Mouse (Mus musculus) embryonic facial prominence, embryonic 14.5 days (tissue): ENCODE data around the gene Wfdc2. TPM values are rescaled to one million over a fixed set of nuclear protein-coding genes. Genes with fewer than 3 reads are reported as not detected.
A peak's percentile ranks its signal among the peaks of the same experiment; 100 is the strongest.
"Not testable (repeated sequence)": the region's sequence is repeated elsewhere in the genome, so short reads cannot be mapped to it uniquely, and the experiment has no call there.

Experiments
- ATAC-seq: fragments of 200-750 bp; cut with Nextera tagmentation; 2 replicates; pipeline ENCODE4 v1.8.0; 2017; ENCODE audit warnings: low read depth, moderate number of reproducible peaks, moderate TSS enrichment
- DNase-seq: peaks from one replicate; pipeline ENCODE4 v3.0.0-alpha.2; 2015; ENCODE audit warnings: low spot score
- H3K27ac ChIP-seq: fragments of 300-500 bp; sonication (generic); replicated peaks from 2 replicates; pipeline ENCODE4 v1.5.1; 2014; ENCODE audit warnings: low read depth, mild to moderate bottlenecking, low read length, moderate library complexity
- H3K27me3 ChIP-seq: fragments of 300-500 bp; sonication (generic); replicated peaks from 2 replicates; pipeline ENCODE4 v1.6.1; 2014; ENCODE audit warnings: low read length; ENCODE audit not compliant: control insufficient read depth, insufficient read depth
- H3K36me3 ChIP-seq: fragments of 300-500 bp; sonication (generic); 2 replicates; pipeline ENCODE4 v1.6.1; 2014; ENCODE audit warnings: low read length, mixed read lengths; ENCODE audit not compliant: control insufficient read depth, insufficient read depth
- H3K4me1 ChIP-seq: fragments of 300-500 bp; sonication (generic); 2 replicates; pipeline ENCODE4 v1.6.1; 2014; ENCODE audit warnings: antibody characterized with exemption, low read length; ENCODE audit not compliant: control insufficient read depth, insufficient read depth
- H3K4me2 ChIP-seq: fragments of 300-500 bp; sonication (generic); 2 replicates; pipeline ENCODE4 v1.6.1; 2014; ENCODE audit warnings: low read depth, mild to moderate bottlenecking, low read length, moderate library complexity, mixed read lengths
- H3K4me3 ChIP-seq: fragments of 300-500 bp; sonication (generic); 2 replicates; pipeline ENCODE4 v1.5.1; 2014; ENCODE audit warnings: low read depth, mild to moderate bottlenecking, low read length
- H3K9ac ChIP-seq: fragments of 300-500 bp; sonication (generic); 2 replicates; pipeline ENCODE4 v1.6.1; 2014; ENCODE audit warnings: low read depth, mild to moderate bottlenecking, low read length, moderate library complexity, mixed read lengths
- H3K9me3 ChIP-seq: fragments of 300-500 bp; sonication (generic); 2 replicates; pipeline ENCODE4 v1.6.1; 2016; ENCODE audit warnings: low read length; ENCODE audit not compliant: control insufficient read depth
- WGBS: fragments of 180-500 bp; shearing (Covaris S2); extraction: QIAGEN DNeasy Blood & Tissue Kit; methylation state at CpG from one replicate; pipeline ENCODE4 v1.1.7; 2014; 5-methylcytosine and 5-hydroxymethylcytosine counted together
- polyA plus RNA-seq: library from polyadenylated mRNA; unstranded; fragments of >200 nt; fragmentation: Nextera tagmentation; extraction: Ambion mirVana; gene quantifications from 2 replicates; pipeline ENCODE4 v1.2.1, GENCODE M21; 2014

Wfdc2 gene
- polyA plus RNA-seq, 1 experiment from 2014 or later = 62.4 TPM

DNA sequence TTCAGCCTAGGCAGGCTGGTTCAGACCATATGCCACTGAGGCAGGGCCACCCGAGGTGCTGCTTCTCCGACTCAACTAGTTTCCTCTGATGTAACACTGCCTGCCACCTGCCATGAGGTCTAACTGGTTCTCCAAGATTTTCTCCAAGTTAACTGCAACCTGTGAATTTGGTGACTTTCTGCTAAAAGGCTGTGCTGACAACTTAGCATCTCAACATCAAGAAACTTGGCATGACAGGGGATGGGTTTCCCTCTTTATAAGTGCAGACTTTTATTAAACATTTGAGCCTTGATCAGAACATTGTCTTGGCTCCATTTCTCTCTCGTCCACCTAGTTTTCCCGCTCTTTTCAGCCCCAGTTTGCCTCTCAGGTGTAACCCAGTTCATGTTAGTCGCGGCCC lies 11.1 kb downstream of the Wfdc2 start, which contains the start of gene Spint3:
TSS of gene Spint3 (minus strand) at position 101 of the 400 bp plus-strand sequence.
- not testable (repeated sequence) for DNase-seq, H3K27me3 ChIP-seq, H3K36me3 ChIP-seq, H3K4me2 ChIP-seq, H3K9ac ChIP-seq, ATAC-seq, H3K4me3 ChIP-seq, H3K27ac ChIP-seq, H3K9me3 ChIP-seq, H3K4me1 ChIP-seq
- 83% methylated on average over 6 of the region's 6 CpGs for WGBS

DNA sequence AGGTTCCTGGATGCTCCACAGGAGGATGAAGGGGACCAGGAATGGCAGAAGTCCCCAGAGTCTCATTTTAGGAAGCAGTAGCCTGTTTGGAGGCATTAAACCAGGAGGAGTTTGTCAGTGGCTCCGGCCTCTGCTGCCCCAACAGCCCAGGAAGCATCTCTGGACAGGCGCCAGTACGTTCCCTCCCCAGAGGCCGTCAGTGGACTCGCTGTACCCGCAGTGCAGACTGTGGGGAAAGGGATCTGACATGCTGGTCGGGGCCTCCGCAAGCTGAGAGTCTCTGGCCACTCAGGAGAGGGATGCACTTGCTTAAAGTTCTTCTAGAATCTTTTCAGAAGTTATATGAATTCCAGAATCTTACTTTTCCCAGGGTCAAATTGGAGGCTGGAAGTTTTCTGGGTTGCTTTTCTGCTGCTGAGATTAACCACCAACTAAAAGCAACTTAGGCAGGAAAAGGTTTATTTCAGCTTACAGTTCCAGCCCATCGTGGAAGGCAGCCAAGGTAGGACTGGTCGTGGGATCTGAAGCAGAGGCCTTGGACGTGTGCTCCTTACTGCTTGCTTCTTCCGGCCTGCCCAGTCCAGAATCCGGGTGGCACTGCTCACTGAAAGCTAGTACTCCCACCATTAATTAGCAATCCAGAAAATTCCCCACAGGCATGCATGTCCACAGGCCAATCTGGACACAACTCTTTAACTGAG lies 23.0 kb downstream of the Wfdc2 start, which contains the start of gene Wfdc6a:
TSS of gene Wfdc6a (minus strand) at position 423 of the 701 bp plus-strand sequence.
- not testable (repeated sequence) for H3K27me3 ChIP-seq, H3K4me1 ChIP-seq, H3K9ac ChIP-seq, H3K4me2 ChIP-seq, H3K27ac ChIP-seq, H3K36me3 ChIP-seq, H3K4me3 ChIP-seq, H3K9me3 ChIP-seq, ATAC-seq
- WGBS = 51% methylated on average over 13 of the region's 13 CpGs
- peak; percentile 53 for DNase-seq

DNA sequence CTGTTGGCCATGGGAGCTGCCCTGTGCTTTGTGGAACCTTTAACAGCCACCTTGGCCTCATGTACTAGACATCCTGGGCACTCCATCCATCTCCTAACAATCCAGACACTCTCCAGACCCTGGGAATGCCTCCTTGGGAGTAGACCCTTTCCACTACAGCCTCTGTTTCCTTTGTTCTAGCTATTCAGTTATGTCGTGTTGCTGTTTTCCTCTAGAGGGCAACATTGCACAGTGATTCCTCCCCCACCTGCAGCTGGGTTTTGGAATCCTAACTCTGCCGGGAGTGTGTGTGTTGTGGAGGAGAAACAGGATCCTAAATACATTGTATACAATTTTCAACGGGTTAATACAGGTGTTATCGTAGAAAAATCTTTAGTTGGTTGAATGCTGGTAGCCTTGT lies 29.8 kb downstream of the Wfdc2 start:
- Histone ChIP-seq H3K27ac (no peak overlapping the region), H3K4me2 (no peak overlapping the region), H3K9me3 (no peaks in the 10 kb centered on the region), H3K27me3 (no peaks in the 10 kb centered on the region), H3K36me3 (no peaks in the 10 kb centered on the region), H3K4me3 (no peak overlapping the region), H3K9ac (no peak overlapping the region), H3K4me1 (no peaks in the 10 kb centered on the region)
- 4% methylated on average over 4 of the region's 4 CpGs for WGBS
- peak; percentile 69 for DNase-seq
- peak; percentile 44; the same call in 1 of the 2 replicates for ATAC-seq

DNA sequence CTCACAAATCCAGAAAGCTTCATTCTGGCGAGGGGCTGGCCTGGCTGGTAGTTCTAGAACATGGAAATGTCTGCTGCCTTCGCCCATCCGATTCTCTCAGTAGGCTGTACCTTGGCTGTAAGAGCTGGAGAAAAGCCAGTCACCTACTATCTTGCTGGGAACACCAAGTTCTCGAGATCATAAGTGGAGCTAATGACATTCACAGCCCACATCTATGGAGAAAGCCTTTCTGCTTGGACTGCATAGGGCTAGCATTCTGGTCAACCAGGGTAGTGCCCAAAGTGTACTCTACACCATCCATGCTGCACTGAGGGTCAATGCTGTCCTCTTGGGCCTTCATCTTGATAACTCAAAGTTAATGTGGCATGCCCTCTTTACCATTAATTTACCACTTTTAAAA lies 31.3 kb downstream of the Wfdc2 start, which contains the start of gene Eppin:
TSS of gene Eppin (minus strand) at position 101 of the 400 bp plus-strand sequence.
- DNase-seq = no peak
- no peak within 1 kb of the TSS for H3K9ac ChIP-seq
- H3K27ac ChIP-seq = no peak within 1 kb of the TSS
- ATAC-seq = no peak
- H3K4me1 ChIP-seq = no peaks in the 10 kb centered on the region
- WGBS = 77% methylated on average over 4 of the region's 4 CpGs
- no peak within 1 kb of the TSS for H3K4me3 ChIP-seq
- H3K27me3 ChIP-seq = no peaks in the 10 kb centered on the region
- H3K4me2 ChIP-seq = no peak within 1 kb of the TSS
- H3K9me3 ChIP-seq = no peaks in the 10 kb centered on the region
- no peaks in the 10 kb centered on the region for H3K36me3 ChIP-seq

DNA sequence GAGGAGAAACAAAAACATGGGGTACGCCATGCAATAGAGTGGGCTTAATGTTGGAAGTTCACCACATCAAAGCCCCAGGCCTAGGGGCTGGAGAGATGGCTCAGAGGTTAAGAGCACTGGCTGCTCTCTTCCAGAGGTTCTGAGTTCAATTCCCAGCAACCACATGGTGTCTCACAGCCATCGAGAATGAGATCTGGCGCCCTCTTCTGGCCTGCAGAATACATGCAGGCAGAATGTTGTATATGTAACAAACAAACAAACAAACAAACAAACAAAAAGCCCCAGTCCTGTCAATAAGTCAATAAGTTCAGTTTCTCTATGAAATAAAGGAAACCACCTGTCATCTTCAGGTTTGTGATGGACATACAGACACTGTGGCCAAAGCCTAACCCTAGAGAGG lies 38.0 kb downstream of the Wfdc2 start:
- Histone ChIP-seq H3K9me3 (peaks cover 3% of the 10 kb centered on the region; the same call in 1 of the 2 replicates), H3K9ac (no peak overlapping the region), H3K4me1 (no peaks in the 10 kb centered on the region), H3K27me3 (no peaks in the 10 kb centered on the region), H3K4me3 (no peak overlapping the region), H3K27ac (no peak overlapping the region), H3K36me3 (no peaks in the 10 kb centered on the region), H3K4me2 (no peak overlapping the region)
- 67% methylated on average over 3 of the region's 3 CpGs for WGBS
- no peak for ATAC-seq
- DNase-seq = no peak

DNA sequence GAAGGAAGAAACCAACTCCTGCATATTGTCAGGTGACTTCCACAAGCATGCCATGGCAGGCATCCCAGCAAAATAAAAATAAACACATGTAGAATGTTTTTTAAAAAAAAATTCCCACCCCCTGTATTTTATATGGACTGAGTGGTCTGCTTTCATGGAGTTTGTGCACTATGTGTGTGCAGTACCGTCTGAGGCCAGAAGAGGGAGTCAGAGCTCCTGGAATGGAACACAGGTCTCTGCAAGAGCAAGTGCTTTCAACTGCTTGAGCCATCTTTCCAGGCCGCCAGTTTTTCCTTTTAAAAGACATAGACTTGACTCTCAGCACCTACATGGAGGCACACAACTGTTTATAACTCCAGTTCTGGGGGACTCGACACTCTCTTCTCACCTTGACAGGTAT lies 41.3 kb downstream of the Wfdc2 start:
- no peak overlapping the region for H3K27ac ChIP-seq
- 90% methylated on average over 3 of the region's 3 CpGs for WGBS
- H3K9me3 ChIP-seq = peaks cover 3% of the 10 kb centered on the region; the same call in 1 of the 2 replicates
- no peak overlapping the region for H3K9ac ChIP-seq
- H3K27me3 ChIP-seq = no peaks in the 10 kb centered on the region
- no peaks in the 10 kb centered on the region for H3K36me3 ChIP-seq
- no peak overlapping the region for H3K4me3 ChIP-seq
- DNase-seq = no peak
- no peak for ATAC-seq
- H3K4me2 ChIP-seq = no peak overlapping the region
- H3K4me1 ChIP-seq = no peaks in the 10 kb centered on the region

DNA sequence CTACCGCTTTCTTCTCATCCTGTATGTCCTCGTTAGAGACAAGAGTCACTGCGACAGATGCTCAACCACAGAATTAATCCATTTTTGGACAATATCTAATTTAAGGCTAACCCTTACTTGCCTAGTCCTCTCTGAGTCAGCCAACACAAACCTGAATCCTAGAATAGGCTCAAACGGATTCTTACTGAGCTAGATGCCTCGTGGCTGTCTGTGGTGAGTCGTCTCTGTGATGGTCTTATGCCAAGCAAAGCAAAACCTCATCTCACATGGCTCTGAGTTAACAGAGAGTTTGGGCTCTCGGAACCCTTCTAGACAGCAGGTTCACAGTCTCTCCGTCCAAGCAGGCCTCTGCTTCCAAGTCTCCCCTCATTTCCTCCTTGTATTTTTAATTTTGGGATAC lies 42.2 kb downstream of the Wfdc2 start:
- ATAC-seq = no peak
- no peak overlapping the region for H3K9ac ChIP-seq
- WGBS = 81% methylated on average over 8 of the region's 8 CpGs

DNA sequence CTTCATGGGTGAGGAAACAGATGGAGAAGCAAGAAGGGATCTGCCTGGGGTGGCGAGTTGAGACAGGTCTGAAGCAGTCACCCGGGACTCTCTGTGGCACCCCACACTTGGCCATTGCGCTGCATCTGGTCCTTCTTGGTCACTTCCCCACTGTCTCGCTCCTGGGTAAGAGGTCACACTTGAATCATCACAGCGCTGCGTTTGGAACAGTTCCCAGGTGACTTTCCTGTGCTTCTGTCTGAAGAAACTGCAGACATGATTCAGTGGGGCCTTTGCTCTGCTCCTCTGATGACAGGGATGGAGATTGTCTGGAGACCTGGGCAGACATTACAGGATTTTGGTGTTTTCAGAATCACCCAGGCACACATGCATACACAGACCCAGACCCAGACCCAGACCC lies 46.6 kb downstream of the Wfdc2 start:
- H3K27me3 ChIP-seq = no peaks in the 10 kb centered on the region
- 80% methylated on average over 6 of the region's 6 CpGs for WGBS
- no peak for DNase-seq
- H3K9me3 ChIP-seq = no peaks in the 10 kb centered on the region
- H3K4me1 ChIP-seq = no peaks in the 10 kb centered on the region
- no peak overlapping the region for H3K27ac ChIP-seq
- H3K36me3 ChIP-seq = no peaks in the 10 kb centered on the region
- ATAC-seq = no peak
- H3K4me3 ChIP-seq = no peak overlapping the region
- H3K4me2 ChIP-seq = no peak overlapping the region
- no peak overlapping the region for H3K9ac ChIP-seq

More for the DNA sequence above, 42.2 kb downstream of the Wfdc2 start:
- Histone ChIP-seq H3K27me3 (no peaks in the 10 kb centered on the region), H3K4me3 (no peak overlapping the region), H3K9me3 (peaks cover 3% of the 10 kb centered on the region; the same call in 1 of the 2 replicates), H3K27ac (no peak overlapping the region), H3K4me2 (no peak overlapping the region), H3K4me1 (no peaks in the 10 kb centered on the region), H3K36me3 (no peaks in the 10 kb centered on the region)
- DNase-seq = no peak

DNA sequence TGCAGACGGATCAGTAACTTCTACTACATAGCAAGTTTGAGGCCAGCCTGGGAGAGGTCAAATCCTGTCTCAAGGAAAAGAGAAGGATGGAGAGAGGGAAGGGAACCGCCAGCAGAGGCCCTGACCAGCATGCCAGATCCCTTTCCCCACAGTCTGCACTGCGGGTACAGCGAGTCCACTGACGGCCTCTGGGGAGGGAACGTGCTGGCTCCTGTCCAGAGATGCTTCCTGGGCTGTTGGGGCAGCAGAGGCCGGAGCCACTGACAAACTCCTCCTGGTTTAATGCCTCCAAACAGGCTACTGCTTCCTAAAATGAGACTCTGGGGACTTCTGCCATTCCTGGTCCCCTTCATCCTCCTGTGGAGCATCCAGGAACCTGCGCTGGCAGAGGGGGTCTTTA lies 51.3 kb downstream of the Wfdc2 start, which contains the start of the genes Wfdc6b and Wfdc8:
TSS of gene Wfdc6b (plus strand) at position 52 of the 400 bp plus-strand sequence.
TSS of gene Wfdc8 (minus strand) at position 156 of the 400 bp plus-strand sequence.
- not testable (repeated sequence) for ATAC-seq, H3K9ac ChIP-seq, H3K27ac ChIP-seq, H3K4me2 ChIP-seq, H3K36me3 ChIP-seq, DNase-seq, H3K4me3 ChIP-seq, H3K4me1 ChIP-seq, H3K27me3 ChIP-seq, H3K9me3 ChIP-seq
- WGBS = 46% methylated on average over 8 of the region's 8 CpGs
